Comparison of ENCODE assay signal across 7 mouse cellular contexts in the genomic region with DNA sequence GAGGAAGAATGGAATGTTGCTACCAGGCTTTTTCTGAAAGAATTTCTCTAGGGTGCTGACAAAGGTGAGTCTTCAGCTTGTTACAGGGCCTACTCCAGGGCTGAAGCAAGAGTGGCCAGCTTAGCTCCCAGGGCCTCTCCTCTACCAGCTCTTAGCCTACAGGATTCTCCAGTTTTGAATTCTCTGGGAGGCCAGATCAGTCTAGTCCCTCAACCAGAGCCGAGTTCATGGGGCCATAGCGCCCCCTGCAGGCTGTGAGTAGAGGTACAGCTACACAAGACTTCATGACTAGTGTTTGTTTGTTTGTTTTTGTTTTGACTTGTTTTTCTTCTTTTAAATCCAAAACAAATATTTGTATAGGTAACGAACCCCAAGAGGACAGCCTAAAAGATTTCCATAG.
DNase-seq lines count a peak whose midpoint lies in the region; ATAC-seq and TF ChIP-seq lines count a peak whose summit lies in the region.

No protein-coding gene starts in this region.

- ATAC-seq in Patski: no peak

- H3K27ac ChIP-seq in left cerebral cortex, adult 2 months: no peak overlapping the region

- peak; percentile 84 for TF ChIP-seq CTCF in left cerebral cortex, adult 2 months (IDR thresholded peaks at IDR 0.05)
- peak; percentile 71 for TF ChIP-seq CTCF in Patski (IDR thresholded peaks at IDR 0.05)
- TF ChIP-seq CTCF in brain, embryonic 14.5 days (IDR thresholded peaks at IDR 0.05; ENCODE audit: borderline replicate concordance, extremely low read depth, insufficient read depth, insufficient read length): peak; percentile 77; the same call in 1 of the 2 replicates

- H3K27me3 ChIP-seq in Patski: peaks cover 5% of the 10 kb centered on the region

- in situ Hi-C loops in Patski (cut with MboI; ENCODE audit: low pct_unique_long_range_greater_than_20kb): loop anchor here (10.0 kb wide), 1 partner anchor 263 kb away; a partner anchor contains a TSS

- TF ChIP-seq POLR2A in brain, embryonic 14.5 days (IDR thresholded peaks at IDR 0.05; ENCODE audit: borderline replicate concordance, extremely low read depth, insufficient read depth, insufficient read length, poor library complexity, severe bottlenecking): no peak

- H3K4me3 ChIP-seq in left cerebral cortex, adult 2 months: no peak overlapping the region

- intact Hi-C loops in left cerebral cortex, adult 2 months (cut with DNase I): loop anchor here (1.0 to 5.0 kb wide), 3 partner anchors 95 to 265 kb away; no protein-coding TSS in a partner anchor

- DNase-seq in left cerebral cortex, adult 2 months (ENCODE audit: extremely low spot score in 1 of 2, low spot score in 2 of 2): peak; percentile 40 to 56
- no peak for DNase-seq in left cerebral cortex, adult 11 months (ENCODE audit: low spot score)
- no peak for DNase-seq in Patski (ENCODE audit: low read depth, low spot score)
- peak; percentile 72 for DNase-seq in brain, embryonic 14.5 days (ENCODE audit: low read depth)
- DNase-seq in forelimb bud, embryonic 11.5 days (ENCODE audit: low read depth, low spot score): peak; percentile 37
- DNase-seq in lung, postnatal 36 days: peak; percentile 4
- peak; percentile 60 for DNase-seq in thymus, postnatal 14 days

- POLR2A ChIA-PET in Patski (lab: Charles Lee): no interaction called here

- CTCF ChIA-PET in Patski (lab: Charles Lee): interaction anchor here (1.0 kb wide), 1 partner anchor 22 kb away, joined by 4 read pairs; no protein-coding TSS in a partner anchor

Comparison
In these comparisons a context has a peak if more than half of its experiments do, and no peak if none do; other contexts are left out.
1. DNase-seq: peak in left cerebral cortex, adult 2 months (2 of 2), brain, embryonic 14.5 days (single experiment), forelimb bud, embryonic 11.5 days (single experiment), lung, postnatal 36 days (single experiment) and thymus, postnatal 14 days (single experiment); none in left cerebral cortex, adult 11 months (single experiment) and Patski (single experiment).
2. Peak in every context shown above with its lines, with median percentiles within 50 percentile points of each other: CTCF ChIP-seq.